Mouse (Mus musculus) gonadal fat pad, adult 2 months (tissue): Measurements from ENCODE around the gene Noa1. TPM values are rescaled to one million over a fixed set of nuclear protein-coding genes. Genes with fewer than 3 reads are reported as not detected.

Source experiments
- DNase-seq: peaks from one replicate; pipeline ENCODE4 v3.0.0-alpha.2; 2012; ENCODE audit warnings: low read depth
- polyA plus RNA-seq: library from polyadenylated mRNA; depleted of rRNA; stranded (reverse); fragments of >200 nt; gene quantifications from 2 replicates; pipeline ENCODE4 v1.2.3, GENCODE M21; 2012

Gene Noa1
- polyA plus RNA-seq, 1 experiment, result 9.6 TPM

DNA sequence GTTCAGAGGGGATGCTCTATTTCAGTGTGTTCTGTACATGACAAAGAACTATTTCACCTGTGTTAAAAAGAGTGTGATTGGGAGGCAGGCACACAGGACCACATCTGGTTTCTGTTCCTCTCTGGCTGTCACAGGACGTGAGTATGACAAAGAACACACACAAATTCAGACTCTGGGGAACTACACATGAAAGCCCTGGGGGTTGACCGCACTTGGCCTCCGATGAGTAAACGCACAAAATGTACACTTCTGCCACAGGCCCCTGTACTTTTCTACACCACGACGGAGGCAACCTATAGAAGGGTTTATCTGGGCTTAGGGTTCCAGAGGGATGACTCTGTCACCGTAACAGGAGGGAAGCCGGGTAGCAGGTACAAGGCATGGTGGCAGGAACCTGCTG is 20.2 kb downstream of the Noa1 start:
- no peak for DNase-seq

GRCm38 (mm10) chr5:77287901-77288300 is 22.0 kb downstream of the Noa1 start:
- DNase-seq, result no peak

DNA sequence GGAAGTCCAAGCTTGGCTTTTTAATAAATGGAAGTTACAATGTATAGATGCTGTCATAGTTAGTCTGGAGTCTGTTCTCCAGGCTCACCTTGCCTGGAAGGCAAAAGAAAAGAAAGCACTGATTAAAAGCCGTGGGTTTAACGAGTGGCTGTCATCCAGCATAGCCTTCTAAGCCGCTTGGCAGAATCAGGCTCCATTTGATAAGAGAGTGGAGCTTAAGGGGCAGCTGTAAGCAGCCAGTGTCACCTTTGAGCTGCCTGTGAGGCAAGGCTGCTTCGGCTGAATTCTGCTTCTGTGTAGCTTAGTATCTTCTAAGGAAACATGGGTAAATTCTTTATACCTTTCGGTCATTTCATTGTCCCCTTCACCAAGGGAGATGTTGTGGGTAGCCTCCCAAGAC is 23.0 kb downstream of the Noa1 start:
- DNase-seq, result no peak

GRCm38 (mm10) chr5:77285685-77286084 is 24.2 kb downstream of the Noa1 start:
- DNase-seq, result no peak

- DNase-seq, result no peak
Observed at GRCm38 (mm10) chr5:77282242-77282641, 27.6 kb downstream of the Noa1 start.

- no peak for DNase-seq
Observed at GRCm38 (mm10) chr5:77281518-77282174, 28.2 kb downstream of the Noa1 start.

DNA sequence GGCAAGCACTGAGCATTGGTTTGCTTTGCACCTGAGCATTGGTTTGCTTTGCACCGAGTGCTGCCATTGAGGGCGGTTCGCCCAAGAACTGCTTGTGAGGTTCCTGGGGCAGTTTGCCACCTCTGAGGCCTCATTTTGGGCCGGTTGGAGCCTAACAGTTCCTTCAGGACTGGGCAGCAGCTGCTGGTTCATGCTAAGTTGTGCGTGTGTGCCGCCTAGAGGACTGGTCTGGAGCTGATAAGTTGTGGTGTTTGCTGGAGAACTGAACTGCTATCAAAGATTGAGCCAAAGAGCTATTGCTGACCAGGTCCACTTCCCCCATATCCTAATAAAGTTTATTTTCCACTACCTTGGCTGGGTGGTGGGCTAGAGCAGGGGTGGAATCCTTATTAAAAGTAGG is 32.7 kb downstream of the Noa1 start:
- no peak for DNase-seq

GRCm38 (mm10) chr5:77275950-77276349 is 33.9 kb downstream of the Noa1 start:
- no peak for DNase-seq

- DNase-seq, result no peak
Observed at GRCm38 (mm10) chr5:77273151-77273550, 36.7 kb downstream of the Noa1 start.

- DNase-seq, result no peak
Observed at GRCm38 (mm10) chr5:77269399-77269798, 40.5 kb downstream of the Noa1 start.

- DNase-seq, result no peak
Observed at GRCm38 (mm10) chr5:77267957-77268624, 41.8 kb downstream of the Noa1 start.

- no peak for DNase-seq
Observed at GRCm38 (mm10) chr5:77267441-77267840, 42.4 kb downstream of the Noa1 start.

DNA sequence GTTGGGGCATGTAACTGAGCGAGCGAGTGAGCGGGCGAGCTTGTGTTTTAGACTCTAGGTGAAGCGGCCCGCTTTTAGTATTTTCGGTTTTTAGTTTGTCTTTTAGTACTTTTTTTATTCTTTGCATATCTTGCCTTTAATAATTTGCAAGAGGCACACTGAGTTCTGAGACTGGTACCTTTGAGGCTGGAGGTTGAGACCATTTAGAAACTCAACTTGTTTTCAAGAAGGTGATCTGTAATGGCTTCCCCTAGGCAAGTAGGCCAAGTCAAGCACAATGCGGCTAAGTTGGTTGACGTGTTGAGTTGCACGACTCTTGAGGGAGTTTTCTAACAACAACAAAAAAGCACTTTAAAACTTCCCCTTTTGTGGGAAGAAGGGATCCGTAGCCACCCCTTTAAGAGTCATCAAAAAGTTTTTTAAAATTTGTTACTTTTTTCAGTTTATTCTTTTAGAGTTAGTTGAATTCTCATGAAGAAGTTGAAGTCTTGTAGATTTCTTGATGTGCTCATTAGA is 42.9 kb downstream of the Noa1 start:
- peak; percentile 26 for DNase-seq

GRCm38 (mm10) chr5:77266066-77266885 is 43.6 kb downstream of the Noa1 start:
- no peak for DNase-seq

DNA sequence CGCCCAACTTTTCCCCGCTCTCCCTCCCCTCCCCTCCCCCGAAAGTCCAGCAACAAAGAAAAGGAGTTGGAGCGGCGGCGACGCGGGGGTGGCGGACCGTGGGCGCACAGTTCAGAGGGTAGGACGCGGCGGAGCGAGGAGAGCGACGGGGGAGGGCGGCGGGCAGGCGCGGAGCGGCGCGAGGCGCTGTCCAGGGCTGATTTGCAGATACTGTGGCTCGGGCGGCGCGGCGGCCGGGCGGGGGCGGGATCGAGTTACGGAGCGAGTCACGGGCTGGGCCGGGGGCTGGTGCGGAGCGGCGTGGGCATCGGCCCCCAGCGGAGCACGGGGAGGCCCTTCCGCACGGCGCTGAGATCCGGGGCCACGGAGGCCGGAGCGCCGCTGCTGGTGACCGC is 44.2 kb downstream of the Noa1 start:
- DNase-seq, result no peak

GRCm38 (mm10) chr5:77265081-77265670 is 44.7 kb downstream of the Noa1 start, which contains the start of gene Rest:
Rest (plus strand) TSS chr5:77265491.
- no peak for DNase-seq

DNA sequence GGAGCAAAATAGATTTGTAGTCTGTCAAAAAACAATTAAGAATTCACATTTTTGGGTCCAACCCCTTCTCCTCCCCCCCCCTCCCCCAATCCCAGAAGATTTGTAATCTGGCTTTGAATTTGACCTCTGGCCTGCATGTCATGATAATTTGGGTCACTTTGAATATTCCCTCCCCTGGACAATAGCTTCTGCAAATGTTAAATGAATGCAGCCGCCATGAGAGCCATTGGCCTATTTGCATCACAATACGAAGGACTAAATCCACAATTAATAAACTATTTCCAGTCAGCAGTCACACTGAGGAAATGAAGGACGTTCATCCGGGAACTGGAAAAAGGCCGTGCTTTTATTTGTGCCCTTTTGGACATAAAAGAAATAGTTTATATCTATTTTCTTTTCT is 47.8 kb downstream of the Noa1 start:
- DNase-seq, result no peak

- DNase-seq, result no peak
Observed at GRCm38 (mm10) chr5:77261137-77261536, 48.7 kb downstream of the Noa1 start.

GRCm38 (mm10) chr5:77260141-77260540 is 49.7 kb downstream of the Noa1 start:
- no peak for DNase-seq

DNA sequence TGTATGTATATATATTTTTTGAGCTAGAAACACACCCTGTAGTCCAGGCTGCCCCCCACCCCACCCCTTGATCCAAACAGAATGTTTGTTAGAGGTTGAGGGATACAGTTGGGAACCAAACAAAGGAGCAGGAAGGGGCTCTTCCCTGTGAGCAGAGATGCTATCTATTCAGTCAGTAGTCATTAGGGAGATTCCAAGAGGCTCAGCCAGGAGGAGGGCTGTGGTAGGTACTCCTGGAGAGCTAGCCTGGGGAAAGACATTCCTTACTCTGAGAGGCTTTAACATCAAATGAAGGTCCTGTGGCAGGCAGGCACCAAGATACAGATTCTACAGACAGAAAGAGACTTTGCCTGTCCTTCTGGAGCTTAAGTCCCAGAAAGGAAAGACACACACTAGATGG is 50.6 kb downstream of the Noa1 start:
- no peak for DNase-seq

DNA sequence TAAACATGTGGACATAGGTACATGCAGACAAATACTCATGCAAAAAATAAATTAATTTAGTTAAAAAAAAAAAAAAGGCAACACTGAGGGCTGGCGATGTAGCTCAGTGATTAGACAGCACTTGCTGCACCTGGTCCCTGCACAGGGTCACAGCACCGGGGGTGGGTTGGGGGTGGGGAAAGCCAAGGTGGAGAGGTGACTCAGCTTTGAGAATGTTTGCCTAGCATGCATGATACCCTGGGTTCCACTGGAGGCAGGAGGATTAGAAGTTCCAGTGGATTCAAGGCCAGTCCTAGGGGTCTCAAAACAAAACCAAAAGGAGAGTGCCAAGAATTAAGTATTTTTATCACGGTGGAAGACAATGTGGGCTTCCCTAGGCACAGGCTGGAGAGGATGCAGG is 52.3 kb downstream of the Noa1 start:
- no peak for DNase-seq

GRCm38 (mm10) chr5:77254402-77254801 is 55.5 kb downstream of the Noa1 start:
- no peak for DNase-seq
